Mouse (Mus musculus) lung, adult 18-20 months (tissue): Measurements from ENCODE around the gene Gm43517.

Source experiments
- DNase-seq, 2 experiments: peaks; one replicate each; pipeline ENCODE4 v3.0.0; 2022; ENCODE audit warnings: mixed read lengths in 2 of 2

Gm43517 gene

DNA sequence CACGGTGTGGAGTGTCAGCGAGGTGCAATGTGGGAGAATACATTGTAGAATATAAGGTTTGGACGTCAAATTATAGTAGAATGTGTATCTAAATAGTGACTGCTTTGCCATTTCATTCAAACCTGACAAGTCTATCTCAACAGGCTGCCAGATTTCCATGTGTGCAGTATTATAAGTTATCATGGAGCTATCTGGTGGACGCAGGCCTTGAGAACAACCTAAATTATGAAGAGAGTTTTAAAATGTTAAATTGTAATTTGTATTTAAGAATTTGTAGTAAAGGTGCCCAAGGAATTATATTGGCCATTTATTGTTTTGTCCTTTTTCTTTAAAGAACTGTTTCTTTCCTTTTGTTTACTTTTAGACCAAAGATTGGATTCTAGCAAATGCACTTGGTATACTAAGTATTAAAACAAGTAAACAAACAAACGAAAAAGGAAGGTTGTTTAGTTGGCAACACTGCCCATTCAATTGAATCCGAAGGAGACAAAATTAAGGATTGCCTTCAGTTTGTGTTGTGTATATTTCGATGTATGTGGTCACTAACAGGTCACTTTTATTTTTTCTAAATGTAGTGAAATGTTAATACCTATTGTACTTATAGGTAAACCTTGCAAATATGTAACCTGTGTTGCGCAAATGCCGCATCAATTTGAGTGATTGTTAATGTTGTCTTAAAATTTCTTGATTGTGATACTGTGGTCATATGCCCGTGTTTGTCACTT lies 1.3 kb downstream of the Gm43517 start:
- no peak for DNase-seq

- DNase-seq: no peak
Observed at GRCm38 (mm10) chr12:49387856-49388598, 3.1 kb downstream of the Gm43517 start.

- no peak for DNase-seq
Observed at GRCm38 (mm10) chr12:49389666-49390065, 4.7 kb downstream of the Gm43517 start.

GRCm38 (mm10) chr12:49390257-49390656 lies 5.3 kb downstream of the Gm43517 start:
- no peak for DNase-seq

- DNase-seq: no peak
Observed at GRCm38 (mm10) chr12:49390926-49391304, 5.9 kb downstream of the Gm43517 start.

- DNase-seq: no peak
Observed at GRCm38 (mm10) chr12:49391305-49392040, 6.5 kb downstream of the Gm43517 start.

DNA sequence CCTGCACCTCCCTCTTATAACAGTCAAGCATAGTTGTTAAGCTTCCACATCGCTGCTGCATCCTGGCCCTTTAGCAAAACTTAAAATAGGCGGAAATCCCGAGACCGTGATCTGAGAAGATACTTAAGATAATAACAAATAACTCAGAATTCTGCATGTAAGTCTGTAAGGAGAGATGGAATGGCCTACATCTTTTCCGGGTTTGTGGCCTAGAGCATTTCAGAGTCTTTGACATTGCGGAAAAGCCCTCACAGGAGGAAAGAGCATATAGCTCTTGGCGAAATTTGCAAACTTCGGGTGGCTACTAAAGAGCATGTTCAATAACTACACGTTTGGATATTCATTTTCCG lies 7.0 kb downstream of the Gm43517 start:
- no peak for DNase-seq

DNA sequence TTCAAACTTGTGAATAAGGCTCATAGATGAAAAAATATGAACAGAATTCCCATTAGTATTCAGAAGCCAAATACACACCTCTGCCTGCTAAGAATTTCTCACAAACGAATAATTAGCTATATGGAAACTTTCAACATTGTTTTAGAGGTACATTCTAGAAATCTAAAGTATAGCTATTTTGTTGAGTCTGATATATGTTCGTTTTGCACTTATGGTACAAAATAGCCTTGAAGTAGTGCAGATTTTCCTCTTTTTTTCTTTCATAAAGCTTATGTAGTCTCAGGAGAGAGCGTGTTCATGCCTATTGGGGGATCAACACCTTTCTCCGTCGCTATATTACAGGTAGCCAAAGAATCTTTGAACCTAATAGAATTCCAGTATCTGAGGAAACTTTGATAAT lies 7.9 kb downstream of the Gm43517 start:
- DNase-seq: no peak

GRCm38 (mm10) chr12:49393639-49394038 lies 8.7 kb downstream of the Gm43517 start:
- DNase-seq: no peak

DNA sequence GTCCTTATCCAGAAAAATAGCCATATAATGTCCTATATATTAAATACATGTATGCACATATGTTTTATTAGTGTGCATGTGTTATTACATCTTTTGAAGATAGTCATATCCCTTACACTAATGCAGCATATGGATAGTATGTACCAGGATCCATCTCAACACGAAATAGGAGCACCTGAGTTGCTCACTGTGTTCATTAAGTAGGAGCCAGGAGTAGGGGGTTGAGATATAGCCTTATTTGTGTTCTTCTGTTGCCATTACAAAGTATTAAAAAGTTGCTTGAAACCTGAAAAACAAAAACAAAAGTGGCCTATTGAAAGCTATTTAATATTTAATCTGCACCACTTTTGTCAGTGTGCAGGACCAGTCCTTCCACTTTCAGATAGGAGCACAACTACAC lies 9.2 kb downstream of the Gm43517 start:
- DNase-seq: no peak

- no peak for DNase-seq
Observed at GRCm38 (mm10) chr12:49394836-49395235, 9.9 kb downstream of the Gm43517 start.

DNA sequence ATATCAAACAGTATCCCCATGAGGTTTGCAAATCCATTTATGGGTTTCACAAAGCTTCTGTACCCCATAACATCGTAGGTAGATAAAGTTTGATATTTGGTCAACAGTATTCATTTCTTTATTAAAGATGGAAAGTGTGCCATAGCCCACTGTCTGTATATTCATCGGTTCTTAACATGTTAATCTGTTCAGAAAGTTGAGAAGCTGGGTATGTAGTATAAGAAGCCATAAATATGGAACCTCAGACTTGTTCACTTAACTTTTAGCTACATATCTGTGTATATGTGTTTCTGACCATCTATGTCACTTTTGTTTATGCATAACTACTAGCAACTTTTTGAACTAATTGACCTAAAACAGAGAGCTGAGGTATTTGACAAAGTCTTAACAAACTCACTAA lies 11.0 kb downstream of the Gm43517 start:
- DNase-seq: no peak

DNA sequence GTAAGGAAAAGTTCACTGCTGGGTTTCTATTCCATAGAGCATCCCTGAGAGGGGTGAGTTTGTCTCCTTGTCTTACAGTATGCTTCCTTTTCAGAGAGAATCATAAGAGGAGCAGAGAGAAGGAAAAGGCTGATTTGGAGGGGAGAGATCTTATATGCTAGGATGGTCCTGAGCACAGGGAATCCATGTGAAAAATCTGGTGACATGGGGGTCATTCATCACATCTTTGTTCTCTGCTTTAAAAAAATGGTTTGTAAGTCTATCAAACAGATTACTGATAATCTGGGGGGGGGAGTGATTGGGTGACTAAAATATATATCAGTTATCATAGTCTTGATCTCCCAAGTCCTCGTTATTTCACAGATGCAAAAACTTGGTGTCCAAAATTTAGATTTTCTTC lies 11.8 kb downstream of the Gm43517 start:
- no peak for DNase-seq

DNA sequence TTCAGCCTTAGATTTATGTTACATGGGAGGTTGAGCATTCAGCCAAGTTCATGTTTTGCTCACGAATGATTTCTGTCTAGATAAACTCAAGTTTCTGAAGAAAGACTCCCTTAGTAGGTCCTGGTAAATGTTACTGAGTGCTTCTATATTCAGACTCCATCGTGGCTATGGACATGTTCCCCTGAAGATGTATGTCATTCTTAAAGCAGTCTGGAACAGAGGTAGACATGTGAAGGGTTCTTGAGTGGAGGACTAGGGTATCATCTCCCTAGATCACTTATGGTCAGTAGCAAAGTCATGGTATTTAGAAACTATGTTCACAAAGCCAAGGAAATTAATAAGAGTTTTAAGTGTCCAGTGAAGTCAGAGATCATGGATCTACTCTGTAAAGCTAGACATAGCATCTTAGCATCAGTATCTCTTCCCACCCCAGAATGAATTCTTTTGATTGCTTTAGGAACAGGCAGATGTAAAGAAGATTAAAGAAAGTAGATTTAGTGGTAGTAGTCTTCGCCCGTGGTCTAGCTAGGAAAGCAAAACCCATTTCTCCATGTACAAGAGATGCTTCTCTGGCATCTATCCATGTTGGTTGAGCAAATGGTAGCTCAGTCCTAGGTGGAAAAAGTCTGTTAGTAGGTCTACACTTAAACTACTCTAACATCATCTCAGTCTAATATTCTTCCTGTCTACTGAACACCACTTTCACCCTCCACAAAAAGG lies 12.6 kb downstream of the Gm43517 start:
- no peak for DNase-seq

DNA sequence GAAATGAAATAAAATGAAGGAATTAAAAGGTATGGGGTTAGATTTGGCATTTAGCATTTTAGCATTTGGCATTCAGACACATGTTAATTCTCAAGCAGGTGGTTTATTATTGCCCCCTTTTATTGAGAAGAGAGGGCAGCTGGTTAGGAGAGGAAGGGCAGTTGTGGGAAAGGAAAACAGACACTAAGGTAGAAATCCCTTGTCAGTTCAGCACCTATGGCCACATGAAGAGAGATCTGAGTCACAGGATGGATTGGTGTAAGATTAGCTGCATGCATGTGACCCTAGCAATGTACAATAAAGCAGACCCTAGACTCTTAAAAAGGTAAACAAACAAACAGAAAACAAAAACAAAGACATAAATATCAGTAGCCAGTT lies 13.2 kb downstream of the Gm43517 start:
- DNase-seq: no peak

DNA sequence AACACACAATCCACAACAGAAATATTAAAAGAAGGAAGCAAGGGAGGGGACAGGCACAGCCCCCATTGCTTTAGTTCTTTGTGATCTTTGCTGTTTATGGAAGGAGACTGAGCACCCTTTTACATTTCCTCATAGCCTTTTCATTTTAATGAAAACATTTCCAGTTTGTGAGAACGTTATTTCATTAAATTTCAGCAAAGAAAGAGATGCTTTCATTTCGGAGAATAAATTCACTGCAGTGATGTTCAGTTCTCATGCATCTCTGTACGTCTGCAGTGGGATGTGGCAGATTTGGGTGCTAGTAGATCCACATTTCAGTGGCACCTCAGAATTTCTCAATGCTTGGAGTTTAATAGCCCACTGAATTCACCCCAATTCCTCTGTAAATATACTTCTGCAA lies 13.7 kb downstream of the Gm43517 start:
- DNase-seq: no peak

GRCm38 (mm10) chr12:49399611-49400010 lies 14.6 kb downstream of the Gm43517 start:
- DNase-seq: no peak

DNA sequence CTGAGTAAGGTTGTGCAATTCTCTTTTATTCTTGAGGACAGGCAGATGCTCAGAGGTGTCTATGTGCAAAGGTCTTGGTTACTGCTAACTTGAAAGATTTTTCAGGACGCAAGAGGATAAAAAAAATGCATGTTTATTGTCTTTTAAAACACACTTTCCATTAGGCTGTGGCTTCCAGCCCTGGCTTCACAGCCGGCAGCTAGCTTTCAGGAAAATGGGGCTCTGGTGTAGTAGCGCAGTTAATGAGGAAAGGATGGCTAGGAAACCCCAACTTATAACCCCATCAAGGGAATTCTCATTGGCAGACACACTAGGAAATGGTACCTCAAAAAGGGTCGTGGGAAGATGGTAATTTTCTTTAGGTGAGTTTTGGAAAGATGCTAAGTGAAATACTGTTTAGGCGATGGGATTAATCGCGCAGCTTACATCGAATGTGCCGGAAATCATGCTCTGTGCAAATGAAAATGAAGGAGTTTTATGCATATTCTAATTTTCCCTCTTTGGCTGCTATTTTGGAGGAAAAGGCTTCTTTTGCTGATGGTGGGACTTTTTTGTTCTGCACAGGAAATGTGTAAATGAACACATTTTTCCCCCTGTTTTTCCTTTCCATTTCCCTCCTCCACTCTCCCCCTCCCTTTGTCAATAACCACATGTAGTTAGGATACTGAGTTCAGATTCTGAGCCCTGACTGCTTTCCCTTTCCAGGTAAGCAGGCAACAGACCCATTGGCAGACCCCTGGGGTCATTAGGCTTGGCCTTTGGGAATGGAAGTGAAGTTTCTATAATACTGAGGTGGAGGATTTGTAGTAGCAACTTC lies 15.3 kb downstream of the Gm43517 start:
- no peak for DNase-seq

DNA sequence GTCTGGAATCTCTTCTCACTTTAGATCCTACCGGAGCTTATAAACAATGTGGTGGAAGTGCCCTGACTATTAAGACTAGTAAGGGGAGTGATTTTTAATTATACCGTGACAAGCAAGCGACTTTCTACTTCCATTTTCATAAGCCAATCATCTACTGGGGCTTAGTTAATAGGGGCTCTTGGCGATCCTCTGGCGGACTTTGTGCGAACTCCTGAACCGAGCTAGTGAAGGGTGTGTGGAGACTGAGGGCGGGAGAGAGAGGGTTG lies 15.8 kb downstream of the Gm43517 start:
- no peak for DNase-seq

DNA sequence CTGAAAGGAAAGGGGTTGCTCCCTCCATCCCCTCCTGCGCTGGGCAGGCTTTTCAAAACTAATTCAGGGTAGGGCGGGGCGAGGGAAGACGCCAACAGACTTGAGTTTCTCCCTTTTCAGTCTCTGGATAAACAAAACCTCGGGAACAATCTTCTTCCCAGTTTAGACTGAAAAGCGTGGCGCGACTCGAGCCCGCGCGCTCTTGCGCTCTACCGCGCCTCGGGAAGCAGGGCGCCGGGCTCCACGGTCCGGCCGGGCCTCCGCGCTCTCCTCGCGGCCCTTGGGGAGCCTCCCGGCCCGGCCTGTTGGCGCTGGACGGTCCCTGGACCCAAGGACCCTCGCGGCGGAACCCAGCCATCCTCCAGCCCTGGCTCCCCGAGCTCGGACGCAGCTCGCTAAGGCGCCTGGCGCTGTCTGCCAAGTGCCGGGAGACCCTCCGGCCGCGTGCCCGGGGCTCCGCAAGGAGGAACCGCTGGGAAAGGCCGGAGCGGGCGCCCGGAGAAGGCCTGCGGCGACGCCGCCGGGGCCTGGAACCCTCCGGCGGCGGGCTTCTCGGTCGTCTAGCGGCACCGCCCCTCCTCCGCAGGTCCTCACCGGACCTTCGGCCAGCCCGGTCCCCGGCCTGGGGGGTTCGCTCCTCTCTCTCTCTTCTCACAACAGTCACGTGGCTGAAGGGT lies 16.3 kb downstream of the Gm43517 start:
- DNase-seq: no peak

GRCm38 (mm10) chr12:49401796-49402130 lies 16.8 kb downstream of the Gm43517 start:
- no peak for DNase-seq

DNA sequence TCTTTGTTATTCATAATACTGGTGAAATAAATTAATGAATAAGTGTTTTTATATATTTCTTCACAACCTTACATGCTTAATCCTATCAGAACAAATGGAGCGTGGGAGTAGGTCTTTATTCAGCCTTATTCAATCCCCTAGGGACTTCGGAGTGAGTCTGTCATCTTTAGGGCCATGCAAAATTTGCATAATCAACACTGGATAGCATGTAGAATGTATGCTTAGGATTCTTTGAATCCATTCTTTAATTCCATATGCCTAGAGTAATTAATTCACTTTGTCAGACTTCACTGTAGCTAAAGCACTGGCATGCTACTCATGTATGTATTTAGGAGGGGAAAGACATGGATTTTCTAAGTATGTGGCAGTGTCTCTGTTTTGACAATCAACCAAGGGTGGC lies 24.9 kb downstream of the Gm43517 start:
- no peak for DNase-seq
